Mouse (Mus musculus): ENCODE data around the gene Dnlz. TPM values are rescaled to one million over a fixed set of nuclear protein-coding genes. Genes with fewer than 3 reads are reported as not detected.
A peak's percentile ranks its signal among the peaks of the same experiment; 100 is the strongest.

The Dnlz gene
- polyA plus RNA-seq, 1 experiment from 2014 or later: 32.1 TPM

DNA sequence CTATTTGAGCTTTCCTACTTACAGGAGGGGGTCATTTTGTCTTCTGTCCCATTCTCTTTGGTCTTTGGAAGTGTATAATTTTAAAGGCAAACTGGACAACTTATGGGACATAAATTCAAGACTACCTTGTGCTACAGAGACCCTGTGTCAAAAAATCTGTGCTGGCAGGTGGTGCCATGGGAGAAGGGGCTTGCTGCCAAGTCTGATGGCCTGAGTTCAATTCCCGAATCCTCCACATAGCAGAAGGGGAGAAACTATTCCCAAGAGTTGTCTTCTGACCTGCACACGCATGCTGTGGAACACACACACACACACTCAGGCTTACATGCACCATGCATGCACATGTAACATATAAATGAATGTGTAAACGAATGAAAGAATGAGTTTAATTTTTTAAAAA is 45.2 kb downstream of the Dnlz start:
- ATAC-seq (ENCODE audit: insufficient read depth) (no peak), DNase-seq (no peak)
- Histone ChIP-seq H3K4me3 (ENCODE audit: low read depth, low read length) (no peak overlapping the region), H3K36me3 (ENCODE audit: insufficient read depth) (no peaks in the 10 kb centered on the region), H3K9ac (no peak overlapping the region), H3K27ac (ENCODE audit: low read depth) (no peak overlapping the region), H3K27me3 (ENCODE audit: insufficient read depth, low read length) (no peaks in the 10 kb centered on the region), H3K9me3 (ENCODE audit: low read depth, low read length) (no peaks in the 10 kb centered on the region), H3K4me1 (ENCODE audit: insufficient read depth) (0 out of 2 replicates have a peak, but pooled peaks cover 5% of the 10 kb centered on the region), H3K4me2 (no peak overlapping the region)
- no peak for TF ChIP-seq CTCF (IDR thresholded peaks at IDR 0.05; ENCODE audit: low read depth)
- 88% methylated on average over 3 of the region's 3 CpGs for WGBS

DNA sequence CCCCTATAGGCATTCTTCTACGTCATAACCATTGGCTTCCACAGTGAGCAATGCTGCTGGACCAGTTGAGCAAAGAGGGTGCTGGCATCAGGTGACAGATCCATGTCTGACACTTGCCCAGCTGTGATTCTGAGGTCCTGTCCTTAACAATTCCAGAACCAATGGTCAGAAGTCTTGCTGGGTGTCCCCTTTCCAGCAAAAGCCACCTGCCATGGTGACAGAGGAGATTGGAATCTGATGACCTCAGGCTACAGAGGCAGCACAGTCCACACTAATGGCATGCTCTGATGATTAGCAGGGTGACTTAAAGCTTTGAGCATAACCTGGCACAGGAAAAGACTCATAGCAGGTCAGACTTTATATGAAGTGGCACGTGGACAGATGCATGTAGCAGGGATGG is 46.4 kb downstream of the Dnlz start:
- ATAC-seq (ENCODE audit: insufficient read depth) (no peak), DNase-seq (no peak)
- no peak for TF ChIP-seq CTCF (IDR thresholded peaks at IDR 0.05; ENCODE audit: low read depth)
- 73% methylated on average over 2 of the region's 2 CpGs for WGBS
- Histone ChIP-seq H3K4me1 (ENCODE audit: insufficient read depth) (0 out of 2 replicates have a peak, but pooled peaks cover 5% of the 10 kb centered on the region), H3K4me2 (no peak overlapping the region), H3K27me3 (ENCODE audit: insufficient read depth, low read length) (no peaks in the 10 kb centered on the region), H3K4me3 (ENCODE audit: low read depth, low read length) (no peak overlapping the region), H3K9me3 (ENCODE audit: low read depth, low read length) (no peaks in the 10 kb centered on the region), H3K36me3 (ENCODE audit: insufficient read depth) (no peaks in the 10 kb centered on the region), H3K9ac (no peak overlapping the region), H3K27ac (ENCODE audit: low read depth) (no peak overlapping the region)

- Histone ChIP-seq H3K36me3 (ENCODE audit: insufficient read depth) (no peaks in the 10 kb centered on the region), H3K9me3 (ENCODE audit: low read depth, low read length) (no peaks in the 10 kb centered on the region)
- WGBS: 67% methylated on average over 1 of the region's 1 CpGs
Observed at GRCm38 (mm10) chr2:26304711-26305110, 47.2 kb downstream of the Dnlz start.

DNA sequence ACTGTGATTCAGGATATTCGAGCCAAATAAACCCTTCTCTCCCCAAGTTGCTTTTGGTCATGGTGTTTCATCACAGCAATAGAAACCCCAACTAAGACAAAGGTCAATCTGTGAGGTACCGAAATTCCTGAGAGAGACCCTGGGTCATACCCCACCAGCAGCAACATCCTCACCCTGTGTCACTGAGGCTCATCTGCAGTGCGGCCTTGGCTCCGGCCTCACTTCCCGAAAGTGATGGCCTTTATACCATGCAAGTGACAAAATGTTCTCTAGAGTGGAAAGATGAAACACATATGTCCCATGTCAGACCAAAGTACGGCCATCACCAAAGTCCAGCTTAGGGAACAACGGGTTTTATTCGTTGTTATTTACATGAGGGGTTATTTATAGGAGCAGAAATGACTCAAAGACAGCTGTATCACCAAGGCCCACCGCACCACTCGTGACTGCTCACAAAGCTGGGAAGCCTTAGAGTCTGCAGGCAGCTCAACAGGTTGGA is 49.9 kb downstream of the Dnlz start:
- Histone ChIP-seq H3K36me3 (ENCODE audit: insufficient read depth) (no peaks in the 10 kb centered on the region), H3K9me3 (ENCODE audit: low read depth, low read length) (no peaks in the 10 kb centered on the region), H3K9ac (no peak overlapping the region), H3K4me2 (no peak overlapping the region), H3K27me3 (ENCODE audit: insufficient read depth, low read length) (no peaks in the 10 kb centered on the region), H3K27ac (ENCODE audit: low read depth) (no peak overlapping the region), H3K4me1 (ENCODE audit: insufficient read depth) (peaks cover 11% of the 10 kb centered on the region), H3K4me3 (ENCODE audit: low read depth, low read length) (no peak overlapping the region)
- no peak for TF ChIP-seq CTCF (IDR thresholded peaks at IDR 0.05; ENCODE audit: low read depth)
- WGBS: 79% methylated on average over 10 of the region's 10 CpGs
- ATAC-seq (ENCODE audit: insufficient read depth): no peak
- DNase-seq: no peak

More at GRCm38 (mm10) chr2:26304711-26305110, 47.2 kb downstream of the Dnlz start:
- Histone ChIP-seq H3K4me2 (no peak overlapping the region), H3K27ac (ENCODE audit: low read depth) (no peak overlapping the region), H3K9ac (no peak overlapping the region), H3K27me3 (ENCODE audit: insufficient read depth, low read length) (no peaks in the 10 kb centered on the region), H3K4me3 (ENCODE audit: low read depth, low read length) (no peak overlapping the region), H3K4me1 (ENCODE audit: insufficient read depth) (0 out of 2 replicates have a peak, but pooled peaks cover 5% of the 10 kb centered on the region)
- DNase-seq: no peak
- ATAC-seq (ENCODE audit: insufficient read depth): no peak
- no peak for TF ChIP-seq CTCF (IDR thresholded peaks at IDR 0.05; ENCODE audit: low read depth)

DNA sequence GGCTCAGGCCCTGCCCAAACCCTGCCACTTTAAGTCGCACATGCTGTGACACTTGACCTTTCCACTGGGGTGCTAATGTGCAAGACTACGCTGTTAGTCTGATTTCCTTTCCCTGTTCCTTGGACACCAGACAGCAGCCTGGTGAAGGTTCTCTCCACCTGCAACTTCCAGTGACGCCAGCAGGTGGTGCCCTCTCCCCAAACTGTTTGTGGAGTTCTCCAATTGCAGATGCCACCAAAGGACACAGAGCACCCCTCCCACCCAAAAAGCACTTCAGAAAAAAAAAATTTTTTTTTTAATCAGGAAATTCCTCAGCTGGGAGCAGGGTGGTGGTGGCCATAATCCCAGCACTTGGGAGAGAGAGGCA is 51.1 kb downstream of the Dnlz start:
- peak; percentile 23; the same call in 1 of the 2 replicates for ATAC-seq (ENCODE audit: insufficient read depth)
- Histone ChIP-seq H3K36me3 (ENCODE audit: insufficient read depth) (no peaks in the 10 kb centered on the region), H3K27ac (ENCODE audit: low read depth) (peak overlapping the region; percentile 67; the same call in 1 of the 2 replicates)

DNA sequence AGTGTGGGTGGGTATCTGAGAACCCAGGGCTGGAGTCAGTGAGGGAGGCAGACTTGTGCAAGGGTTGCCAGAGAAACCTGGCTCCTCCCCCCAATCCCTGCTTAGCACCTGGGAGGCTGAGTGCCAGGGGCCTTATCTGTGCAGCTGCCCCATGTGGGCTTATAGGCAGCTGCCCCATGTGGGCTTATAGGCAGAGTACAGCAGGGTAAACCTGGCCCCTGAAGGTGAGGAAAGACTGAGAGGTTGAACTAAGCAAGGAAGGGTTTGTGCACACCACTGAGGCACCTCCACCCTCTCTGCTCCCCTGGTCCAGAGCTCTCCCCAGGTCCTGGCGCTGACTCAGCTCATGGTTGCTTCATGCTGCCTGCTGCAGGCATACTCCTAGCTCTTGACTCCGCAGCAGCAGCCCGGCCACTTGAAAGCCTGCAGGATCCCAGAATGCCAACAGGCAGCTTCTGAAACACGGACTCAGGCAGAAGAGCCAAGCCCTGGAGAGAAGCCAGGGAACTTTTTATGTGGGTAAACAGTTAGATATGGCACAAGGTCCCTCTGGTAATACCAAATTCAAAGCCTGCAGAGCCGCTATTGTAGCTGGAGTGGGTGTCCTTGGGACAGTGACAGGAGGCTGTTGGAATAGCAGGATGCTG is 51.6 kb downstream of the Dnlz start:
- Histone ChIP-seq H3K9me3 (ENCODE audit: low read depth, low read length) (no peaks in the 10 kb centered on the region), H3K9ac (peak overlapping the region; percentile 6; the same call in 1 of the 2 replicates), H3K27ac (ENCODE audit: low read depth) (peak overlapping the region; percentile 67), H3K27me3 (ENCODE audit: insufficient read depth, low read length) (no peaks in the 10 kb centered on the region), H3K4me1 (ENCODE audit: insufficient read depth) (peaks cover 11% of the 10 kb centered on the region), H3K36me3 (ENCODE audit: insufficient read depth) (no peaks in the 10 kb centered on the region), H3K4me3 (ENCODE audit: low read depth, low read length) (no peak overlapping the region), H3K4me2 (0 out of 2 replicates have a peak overlapping the region, but pooled peaks have one; percentile 15)
- 38% methylated on average over 5 of the region's 5 CpGs for WGBS
- ATAC-seq (ENCODE audit: insufficient read depth) (peak; percentile 47), DNase-seq (peak; percentile 57)
- TF ChIP-seq CTCF (IDR thresholded peaks at IDR 0.05; ENCODE audit: low read depth): no peak

More for the DNA sequence above, 51.1 kb downstream of the Dnlz start:
- 1% methylated on average over 3 of the region's 3 CpGs for WGBS
- no peaks in the 10 kb centered on the region for H3K9me3 ChIP-seq (ENCODE audit: low read depth, low read length)
- no peak overlapping the region for H3K4me3 ChIP-seq (ENCODE audit: low read depth, low read length)
- DNase-seq: peak; percentile 96
- peaks cover 11% of the 10 kb centered on the region for H3K4me1 ChIP-seq (ENCODE audit: insufficient read depth)
- H3K27me3 ChIP-seq (ENCODE audit: insufficient read depth, low read length): no peaks in the 10 kb centered on the region
- peak; percentile 94 for TF ChIP-seq CTCF (IDR thresholded peaks at IDR 0.05; ENCODE audit: low read depth)
- 0 out of 2 replicates have a peak overlapping the region, but pooled peaks have one; percentile 15 for H3K4me2 ChIP-seq
- no peak overlapping the region for H3K9ac ChIP-seq

- peaks cover 11% of the 10 kb centered on the region for H3K4me1 ChIP-seq (ENCODE audit: insufficient read depth)
- no peak for DNase-seq
- ATAC-seq (ENCODE audit: insufficient read depth): no peak
- TF ChIP-seq CTCF (IDR thresholded peaks at IDR 0.05; ENCODE audit: low read depth): no peak
- H3K4me2 ChIP-seq: 0 out of 2 replicates have a peak overlapping the region, but pooled peaks have one; percentile 14
- no peaks in the 10 kb centered on the region for H3K9me3 ChIP-seq (ENCODE audit: low read depth, low read length)
- 63% methylated on average over 7 of the region's 7 CpGs for WGBS
- H3K27me3 ChIP-seq (ENCODE audit: insufficient read depth, low read length): no peaks in the 10 kb centered on the region
- no peak overlapping the region for H3K9ac ChIP-seq
- H3K36me3 ChIP-seq (ENCODE audit: insufficient read depth): no peaks in the 10 kb centered on the region
- H3K27ac ChIP-seq (ENCODE audit: low read depth): no peak overlapping the region; the same call in 1 of the 2 replicates
- no peak overlapping the region for H3K4me3 ChIP-seq (ENCODE audit: low read depth, low read length)
Observed at GRCm38 (mm10) chr2:26299336-26299735, 52.6 kb downstream of the Dnlz start.

Data from lung, embryonic 14.5 days (tissue).